In genomic region chr17:80952305-80952704, GRCm38 (mm10) we compare ENCODE assay signal across 17 mouse cellular contexts. TPM values are rescaled to one million over a fixed set of nuclear protein-coding genes. Genes with fewer than 3 reads are reported as not detected.
DNase-seq lines count a peak whose midpoint lies in the region; TF ChIP-seq lines count a peak whose summit lies in the region.
"Had no signal": no experiment of that assay in that cellular context is flagged by ENCODE, and none has a peak within 500 bp of the region (broad histone marks: within the 10 kb centered on the region; RNA-seq: fewer than 3 reads in every experiment).

No protein-coding gene starts in this region.

- H3K4me1 ChIP-seq in forebrain, embryonic 10.5 days, result peaks cover 14% of the 10 kb centered on the region
- H3K4me1 ChIP-seq: embryonic facial prominence, embryonic 15.5 days; megakaryocyte, embryonic 14.5 days had no signal

- peak; percentile 14 for DNase-seq in adrenal gland, postnatal 14 days
- no peak for DNase-seq in adrenal gland, adult 18-20 months (ENCODE audit: low spot score in 2 of 2)
- DNase-seq in brain, embryonic 14.5 days (ENCODE audit: low read depth), result peak; percentile 85
- no peak for DNase-seq in forebrain, embryonic 10.5 days (ENCODE audit: extremely low spot score, low spot score)
- DNase-seq in layer of hippocampus, adult 8-10 months (ENCODE audit: low spot score in 2 of 2), result peak; percentile 48 to 64
- no peak for DNase-seq in gastrocnemius, postnatal 14 days
- no peak for DNase-seq in gastrocnemius, adult 2 months
- DNase-seq in testis, postnatal 10 days (ENCODE audit: low spot score), result no peak
- DNase-seq: gastrocnemius, postnatal 10 days; heart, postnatal 36 days; liver, postnatal 0 days; right cerebral cortex, postnatal 14 days had no signal

- H3K27me3 ChIP-seq in forebrain, embryonic 10.5 days (ENCODE audit: poor library complexity, severe bottlenecking), result peaks cover 13% of the 10 kb centered on the region
- H3K27me3 ChIP-seq: neural tube, embryonic 12.5 days had no signal

- no peaks in the 10 kb centered on the region for H3K36me3 ChIP-seq in forebrain, embryonic 10.5 days (replicated peaks)
- H3K36me3 ChIP-seq: embryonic facial prominence, embryonic 15.5 days; kidney, embryonic 15.5 days; limb, embryonic 10.5 days; neural tube, embryonic 12.5 days had no signal

- no peak for TF ChIP-seq POLR2A in brain, embryonic 14.5 days (IDR thresholded peaks at IDR 0.05; ENCODE audit: borderline replicate concordance, extremely low read depth, insufficient read depth, insufficient read length, poor library complexity, severe bottlenecking)

- H3K9me3 ChIP-seq in forebrain, embryonic 10.5 days, result no peaks in the 10 kb centered on the region
- H3K9me3 ChIP-seq: embryonic facial prominence, embryonic 15.5 days; kidney, embryonic 15.5 days; limb, embryonic 10.5 days; neural tube, embryonic 12.5 days had no signal

- H3K4me3 ChIP-seq in forebrain, embryonic 10.5 days, result no peak overlapping the region
- no peak overlapping the region for H3K4me3 ChIP-seq in gastrocnemius, adult 2 months
- H3K4me3 ChIP-seq: embryonic facial prominence, embryonic 15.5 days; kidney, embryonic 15.5 days; limb, embryonic 10.5 days; megakaryocyte, embryonic 14.5 days; neural tube, embryonic 12.5 days had no signal

- intact Hi-C loops in gastrocnemius, postnatal 14 days (cut with DNase I; ENCODE audit: low total_unique reads), result no loop called here
- intact Hi-C loops in gastrocnemius, adult 2 months (cut with DNase I), result no loop called here

- TF ChIP-seq CTCF in brain, embryonic 14.5 days (IDR thresholded peaks at IDR 0.05; ENCODE audit: borderline replicate concordance, extremely low read depth, insufficient read depth, insufficient read length), result no peak
- TF ChIP-seq CTCF in gastrocnemius, adult 2 months (IDR thresholded peaks at IDR 0.05), result no peak

- WGBS in forebrain, embryonic 10.5 days, result 73% methylated on average over 7 of the region's 7 CpGs

- 0 out of 2 replicates have a peak overlapping the region, but pooled peaks have one; percentile 44 for H3K27ac ChIP-seq in forebrain, embryonic 10.5 days
- no peak overlapping the region for H3K27ac ChIP-seq in gastrocnemius, adult 2 months
- H3K27ac ChIP-seq: embryonic facial prominence, embryonic 15.5 days; kidney, embryonic 15.5 days; limb, embryonic 10.5 days; neural tube, embryonic 12.5 days had no signal

RNA-seq across cellular contexts. Expression of gene Tmem178, which starts 7.9 kb away (rescaled TPM):
- 4.5 and 6.6 TPM in 2 replicates for total RNA-seq in adrenal gland, postnatal 14 days (2021)
- total RNA-seq in adrenal gland, adult 18-20 months (2021), result 10 to 100 TPM; 14.7 to 45.1 TPM
- polyA plus RNA-seq in brain, embryonic 14.5 days (2012; rRNA removed), result 31.8 and 38.1 TPM in 2 replicates
- polyA plus RNA-seq in forebrain, embryonic 10.5 days (2016; fragmentation: Nextera tagmentation; extraction: Ambion mirVana), result 3.0 and 4.8 TPM in 2 replicates
- 100 to 1,000 TPM in 1 of 4 experiments, 10 to 100 TPM in 3; 92.1 to 105 (median 98.5) TPM for total RNA-seq in layer of hippocampus, adult 8-10 months (2022)
- total RNA-seq in gastrocnemius, postnatal 14 days (2021), result under 1 TPM; 0.72 to 1.00 TPM
- total RNA-seq in gastrocnemius, adult 2 months (2021), result under 1 TPM; 0.25 to 0.28 TPM

Comparison
In these comparisons a context has a peak if more than half of its experiments do, and no peak if none do; other contexts are left out.
1. DNase-seq: peak in adrenal gland, postnatal 14 days (single experiment), brain, embryonic 14.5 days (single experiment) and layer of hippocampus, adult 8-10 months (2 of 2); none in adrenal gland, adult 18-20 months (0 of 2), forebrain, embryonic 10.5 days (single experiment), gastrocnemius, postnatal 14 days (single experiment), gastrocnemius, adult 2 months (single experiment) and testis, postnatal 10 days (single experiment).